Mouse (Mus musculus) spleen, adult 12 weeks (tissue): Measurements from ENCODE around the gene Rad9b.
A peak's percentile ranks its signal among the peaks of the same experiment; 100 is the strongest.

ENCODE experiments used
- DNase-seq: peaks from one replicate; pipeline ENCODE4 v3.0.0; 2022; ENCODE audit warnings: low spot score

Rad9b gene

GRCm38 (mm10) chr5:122353807-122354491 lies at the start of gene Rad9b, which contains the start of gene Vps29:
Gene Rad9b, minus strand, starts transcription at chr5:122354233.
Gene Vps29, plus strand, starts transcription at chr5:122354369.
- DNase-seq: peak; percentile 99

GRCm38 (mm10) chr5:122403362-122403761 lies 49.3 kb upstream of the Rad9b start:
- no peak for DNase-seq

GRCm38 (mm10) chr5:122402772-122403171 lies 48.7 kb upstream of the Rad9b start:
- DNase-seq: no peak

GRCm38 (mm10) chr5:122402160-122402559 lies 48.1 kb upstream of the Rad9b start:
- no peak for DNase-seq

GRCm38 (mm10) chr5:122401303-122401640 lies 47.2 kb upstream of the Rad9b start:
- peak; percentile 59 for DNase-seq

GRCm38 (mm10) chr5:122400628-122401302 lies 46.7 kb upstream of the Rad9b start:
- no peak for DNase-seq

- DNase-seq: no peak
Observed at GRCm38 (mm10) chr5:122399871-122400270, 45.8 kb upstream of the Rad9b start.

GRCm38 (mm10) chr5:122397495-122397894 lies 43.5 kb upstream of the Rad9b start:
- DNase-seq: no peak

- DNase-seq: no peak
Observed at GRCm38 (mm10) chr5:122396791-122397190, 42.8 kb upstream of the Rad9b start.

- peak; percentile 76 for DNase-seq
Observed at GRCm38 (mm10) chr5:122393887-122394286, 39.9 kb upstream of the Rad9b start.

GRCm38 (mm10) chr5:122392227-122393004 lies 38.4 kb upstream of the Rad9b start:
- DNase-seq: peak; percentile 29

GRCm38 (mm10) chr5:122391786-122392180 lies 37.8 kb upstream of the Rad9b start, which contains the start of gene Arpc3:
Gene Arpc3, plus strand, starts transcription at chr5:122391878.
- DNase-seq: peak; percentile 91

- DNase-seq: no peak
Observed at GRCm38 (mm10) chr5:122391178-122391785, 37.2 kb upstream of the Rad9b start.

- no peak for DNase-seq
Observed at GRCm38 (mm10) chr5:122390671-122391070, 36.6 kb upstream of the Rad9b start.

GRCm38 (mm10) chr5:122390006-122390405 lies 36.0 kb upstream of the Rad9b start:
- DNase-seq: no peak

- DNase-seq: peak; percentile 58
Observed at GRCm38 (mm10) chr5:122379374-122380155, 25.5 kb upstream of the Rad9b start.

GRCm38 (mm10) chr5:122378171-122378570 lies 24.1 kb upstream of the Rad9b start:
- DNase-seq: no peak

- no peak for DNase-seq
Observed at GRCm38 (mm10) chr5:122377101-122377833, 23.2 kb upstream of the Rad9b start.

GRCm38 (mm10) chr5:122372878-122373277 lies 18.8 kb upstream of the Rad9b start:
- no peak for DNase-seq

- peak; percentile 98 for DNase-seq
Observed at GRCm38 (mm10) chr5:122372192-122372769, 18.2 kb upstream of the Rad9b start, which contains the start of gene Fam216a. Gene Fam216a, minus strand, starts transcription at chr5:122372364.
